Mouse (Mus musculus) stomach, embryonic 16.5 days (tissue): ENCODE measurements around the gene Myh9. TPM values are rescaled to one million over a fixed set of nuclear protein-coding genes. Genes with fewer than 3 reads are reported as not detected.

ENCODE experiments used
- ATAC-seq: fragments of 200-750 bp; cut with Nextera tagmentation; 2 replicates; pipeline ENCODE4 v1.8.0; 2017; ENCODE audit warnings: moderate number of reproducible peaks, moderate TSS enrichment; ENCODE audit not compliant: insufficient read depth, low FRiP score
- H3K27ac ChIP-seq: fragments of 300-500 bp; sonication (generic); 2 replicates; pipeline ENCODE4 v1.5.1; 2014; ENCODE audit warnings: low read length
- H3K27me3 ChIP-seq: fragments of 300-500 bp; sonication (generic); 2 replicates; pipeline ENCODE4 v1.6.1; 2014; ENCODE audit warnings: low read length, control low read depth, mixed read lengths; ENCODE audit not compliant: control insufficient read depth, insufficient read depth
- H3K36me3 ChIP-seq: fragments of 300-500 bp; sonication (generic); 2 replicates; pipeline ENCODE4 v1.6.1; 2014; ENCODE audit warnings: low read length; ENCODE audit not compliant: control insufficient read depth, insufficient read depth
- H3K4me1 ChIP-seq: fragments of 300-500 bp; sonication (generic); 2 replicates; pipeline ENCODE4 v1.6.1; 2014; ENCODE audit warnings: low read length, control low read depth, mixed read lengths; ENCODE audit not compliant: control insufficient read depth, insufficient read depth
- H3K4me2 ChIP-seq: fragments of 300-500 bp; sonication (generic); 2 replicates; pipeline ENCODE4 v1.6.1; 2014; ENCODE audit warnings: low read depth, low read length, mixed read lengths
- H3K4me3 ChIP-seq: fragments of 300-500 bp; sonication (generic); replicated peaks from 2 replicates; pipeline ENCODE4 v1.5.1; 2014; ENCODE audit warnings: mild to moderate bottlenecking, low read length
- H3K9ac ChIP-seq: fragments of 300-500 bp; sonication (generic); 2 replicates; pipeline ENCODE4 v1.6.1; 2014; ENCODE audit warnings: low read length
- H3K9me3 ChIP-seq: fragments of 300-500 bp; sonication (generic); replicated peaks from 2 replicates; pipeline ENCODE4 v1.6.1; 2016; ENCODE audit warnings: low read length, control low read depth; ENCODE audit not compliant: control insufficient read depth
- WGBS: fragments of 180-500 bp; shearing (Covaris S2); extraction: QIAGEN DNeasy Blood & Tissue Kit; methylation state at CpG from one replicate; pipeline ENCODE4 v1.1.7; 2014; 5-methylcytosine and 5-hydroxymethylcytosine counted together
- polyA plus RNA-seq: library from polyadenylated mRNA; unstranded; fragments of >200 nt; fragmentation: Nextera tagmentation; extraction: Ambion mirVana; gene quantifications from 2 replicates; pipeline ENCODE4 v1.2.1, GENCODE M21; 2015

The Myh9 gene
- polyA plus RNA-seq, 1 experiment from 2014 or later, result 54.5 TPM

GRCm38 (mm10) chr15:77782449-77783014 lies 59.4 kb downstream of the Myh9 start:
- Histone ChIP-seq H3K27me3 (no peaks in the 10 kb centered on the region), H3K36me3 (peaks cover 75% of the 10 kb centered on the region), H3K4me2 (no peak overlapping the region), H3K4me3 (no peak overlapping the region), H3K9ac (no peak overlapping the region), H3K9me3 (no peaks in the 10 kb centered on the region), H3K27ac (no peak overlapping the region), H3K4me1 (no peaks in the 10 kb centered on the region)
- ATAC-seq, result no peak
- 78% methylated on average over 11 of the region's 11 CpGs for WGBS

GRCm38 (mm10) chr15:77775186-77775963 lies 66.6 kb downstream of the Myh9 start:
- H3K9me3 ChIP-seq, result no peaks in the 10 kb centered on the region
- no peak overlapping the region for H3K4me3 ChIP-seq
- H3K4me2 ChIP-seq, result no peak overlapping the region
- ATAC-seq, result no peak
- no peaks in the 10 kb centered on the region for H3K4me1 ChIP-seq
- no peak overlapping the region for H3K27ac ChIP-seq
- 71% methylated on average over 20 of the region's 20 CpGs for WGBS
- no peaks in the 10 kb centered on the region for H3K27me3 ChIP-seq
- peaks cover 82% of the 10 kb centered on the region for H3K36me3 ChIP-seq
- no peak overlapping the region for H3K9ac ChIP-seq

DNA sequence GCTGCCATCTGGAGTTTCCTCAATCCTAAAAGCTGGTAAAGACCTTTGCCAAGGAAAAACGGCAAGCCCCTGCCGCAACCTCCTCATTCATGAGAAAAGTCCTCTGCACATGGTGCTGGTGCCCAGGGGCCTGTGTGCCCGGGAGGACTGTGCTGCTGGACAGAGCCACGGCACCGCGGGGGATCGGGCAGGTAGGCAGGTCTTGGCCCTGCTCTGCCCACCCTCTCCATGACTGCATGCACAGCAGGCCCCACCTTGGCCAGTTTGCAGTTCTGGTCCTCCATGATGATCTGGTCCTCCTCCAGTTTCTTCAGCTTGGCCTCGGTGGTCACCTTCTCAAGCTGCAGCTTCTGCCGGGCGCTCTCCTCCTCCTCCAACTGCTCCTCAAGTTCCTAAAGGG lies 67.7 kb downstream of the Myh9 start:
- WGBS, result 93% methylated on average over 10 of the region's 10 CpGs
- Histone ChIP-seq H3K27ac (no peak overlapping the region), H3K4me3 (no peak overlapping the region), H3K36me3 (peaks cover 84% of the 10 kb centered on the region), H3K27me3 (no peaks in the 10 kb centered on the region), H3K9ac (no peak overlapping the region), H3K9me3 (no peaks in the 10 kb centered on the region), H3K4me2 (no peak overlapping the region), H3K4me1 (no peaks in the 10 kb centered on the region)
- no peak for ATAC-seq

- WGBS, result 80% methylated on average over 19 of the region's 19 CpGs
- Histone ChIP-seq H3K27ac (no peak overlapping the region), H3K27me3 (no peaks in the 10 kb centered on the region), H3K4me3 (no peak overlapping the region), H3K36me3 (peaks cover 86% of the 10 kb centered on the region), H3K9me3 (no peaks in the 10 kb centered on the region), H3K9ac (no peak overlapping the region), H3K4me2 (no peak overlapping the region), H3K4me1 (no peaks in the 10 kb centered on the region)
- no peak; the same call in 1 of the 2 replicates for ATAC-seq
Observed at GRCm38 (mm10) chr15:77773099-77773915, 68.7 kb downstream of the Myh9 start.

GRCm38 (mm10) chr15:77770942-77771341 lies 71.0 kb downstream of the Myh9 start:
- ATAC-seq, result no peak
- no peak overlapping the region for H3K9ac ChIP-seq
- peaks cover 84% of the 10 kb centered on the region for H3K36me3 ChIP-seq
- H3K4me3 ChIP-seq, result no peak overlapping the region
- H3K9me3 ChIP-seq, result no peaks in the 10 kb centered on the region
- no peak overlapping the region for H3K4me2 ChIP-seq
- no peak overlapping the region for H3K27ac ChIP-seq
- H3K27me3 ChIP-seq, result no peaks in the 10 kb centered on the region
- H3K4me1 ChIP-seq, result no peaks in the 10 kb centered on the region
- 92% methylated on average over 9 of the region's 9 CpGs for WGBS

- Histone ChIP-seq H3K4me1 (peaks cover 4% of the 10 kb centered on the region; the same call in 1 of the 2 replicates), H3K9ac (no peak overlapping the region), H3K27ac (no peak overlapping the region), H3K4me3 (no peak overlapping the region), H3K36me3 (peaks cover 84% of the 10 kb centered on the region), H3K9me3 (no peaks in the 10 kb centered on the region), H3K4me2 (no peak overlapping the region), H3K27me3 (no peaks in the 10 kb centered on the region)
- 92% methylated on average over 5 of the region's 5 CpGs for whole genome bisulfite sequencing
- ATAC-seq, result no peak
Observed at GRCm38 (mm10) chr15:77770341-77770740, 71.6 kb downstream of the Myh9 start.

DNA sequence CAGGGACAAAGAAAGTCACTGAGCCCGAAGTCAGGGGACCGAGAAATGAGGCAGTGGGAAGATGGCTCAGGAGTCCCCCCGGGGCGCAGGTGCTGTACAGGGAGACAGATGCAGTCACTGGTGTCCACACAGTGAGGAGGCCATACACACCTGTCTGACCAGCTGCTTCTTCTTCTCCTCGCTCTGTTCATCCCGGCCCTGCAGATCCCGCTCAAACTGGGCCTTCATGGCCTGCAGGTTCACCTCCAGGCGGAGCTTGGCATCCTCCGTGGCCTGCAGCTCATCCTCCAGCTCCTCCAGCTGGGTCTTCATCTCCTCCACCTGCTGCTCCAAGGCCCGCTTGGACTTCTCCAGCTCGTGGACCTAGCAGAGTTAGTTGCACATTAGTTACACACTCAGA lies 75.0 kb downstream of the Myh9 start:
- H3K9ac ChIP-seq, result no peak overlapping the region
- H3K4me2 ChIP-seq, result no peak overlapping the region
- H3K27ac ChIP-seq, result no peak overlapping the region
- no peak overlapping the region for H3K4me3 ChIP-seq
- H3K36me3 ChIP-seq, result peaks cover 81% of the 10 kb centered on the region
- H3K4me1 ChIP-seq, result peaks cover 11% of the 10 kb centered on the region; the same call in 1 of the 2 replicates
- no peaks in the 10 kb centered on the region for H3K9me3 ChIP-seq
- no peak for ATAC-seq
- no peaks in the 10 kb centered on the region for H3K27me3 ChIP-seq
- 91% methylated on average over 11 of the region's 11 CpGs for WGBS

- H3K27me3 ChIP-seq, result no peaks in the 10 kb centered on the region
- no peak overlapping the region for H3K4me2 ChIP-seq
- H3K36me3 ChIP-seq, result peaks cover 79% of the 10 kb centered on the region
- peaks cover 11% of the 10 kb centered on the region; the same call in 1 of the 2 replicates for H3K4me1 ChIP-seq
- no peak overlapping the region for H3K4me3 ChIP-seq
- no peak for ATAC-seq
- no peaks in the 10 kb centered on the region for H3K9me3 ChIP-seq
- H3K27ac ChIP-seq, result no peak overlapping the region
- no peak overlapping the region for H3K9ac ChIP-seq
- 88% methylated on average over 16 of the region's 16 CpGs for WGBS
Observed at GRCm38 (mm10) chr15:77765484-77766093, 76.4 kb downstream of the Myh9 start.
